Mouse (Mus musculus): ENCODE measurements around the gene Aurkb.
"Not testable (repeated sequence)": the region's sequence is repeated elsewhere in the genome, so short reads cannot be mapped to it uniquely, and the experiment has no call there.

The Aurkb gene

GRCm38 (mm10) chr11:69080855-69081222 lies 35.4 kb downstream of the Aurkb start:
- no peak for DNase-seq (ENCODE audit: low read depth, low spot score)

- DNase-seq (ENCODE audit: low read depth, low spot score), result no peak
These were observed 36.2 kb downstream of the Aurkb start for GRCm38 (mm10) chr11:69081613-69082012.

GRCm38 (mm10) chr11:69085608-69086007 lies 40.2 kb downstream of the Aurkb start:
- DNase-seq (ENCODE audit: low read depth, low spot score), result no peak

- DNase-seq (ENCODE audit: low read depth, low spot score), result peak; percentile 83
These were observed 40.9 kb downstream of the Aurkb start for GRCm38 (mm10) chr11:69086390-69086789.

GRCm38 (mm10) chr11:69087082-69087481 lies 41.6 kb downstream of the Aurkb start:
- DNase-seq (ENCODE audit: low read depth, low spot score), result no peak

- DNase-seq (ENCODE audit: low read depth, low spot score), result no peak
These were observed 42.1 kb downstream of the Aurkb start for GRCm38 (mm10) chr11:69087597-69087996.

GRCm38 (mm10) chr11:69088103-69088855 lies 42.8 kb downstream of the Aurkb start, which contains the start of gene Vamp2:
Gene Vamp2 (plus strand): TSS chr11:69088490.
- no peak for DNase-seq (ENCODE audit: low read depth, low spot score)

- DNase-seq (ENCODE audit: low read depth, low spot score), result no peak
These were observed 43.6 kb downstream of the Aurkb start for GRCm38 (mm10) chr11:69088856-69089615.

GRCm38 (mm10) chr11:69089616-69090290 lies 44.3 kb downstream of the Aurkb start:
- no peak for DNase-seq (ENCODE audit: low read depth, low spot score)

GRCm38 (mm10) chr11:69090367-69090766 lies 44.9 kb downstream of the Aurkb start:
- no peak for DNase-seq (ENCODE audit: low read depth, low spot score)

- DNase-seq (ENCODE audit: low read depth, low spot score), result no peak
These were observed 46.3 kb downstream of the Aurkb start for GRCm38 (mm10) chr11:69091566-69092385.

GRCm38 (mm10) chr11:69092386-69092751 lies 46.9 kb downstream of the Aurkb start:
- no peak for DNase-seq (ENCODE audit: low read depth, low spot score)

GRCm38 (mm10) chr11:69092871-69093270 lies 47.4 kb downstream of the Aurkb start:
- no peak for DNase-seq (ENCODE audit: low read depth, low spot score)

GRCm38 (mm10) chr11:69093856-69094255 lies 48.4 kb downstream of the Aurkb start:
- not testable (repeated sequence) for DNase-seq (ENCODE audit: low read depth, low spot score)

GRCm38 (mm10) chr11:69094697-69095429 lies 49.4 kb downstream of the Aurkb start, which contains the start of gene Per1:
Gene Per1 (plus strand): TSS chr11:69095217.
- peak; percentile 100 for DNase-seq (ENCODE audit: low read depth, low spot score)

- no peak for DNase-seq (ENCODE audit: low read depth, low spot score)
These were observed 50.2 kb downstream of the Aurkb start for GRCm38 (mm10) chr11:69095511-69096231.

- DNase-seq (ENCODE audit: low read depth, low spot score), result no peak
These were observed 51.0 kb downstream of the Aurkb start for GRCm38 (mm10) chr11:69096360-69096986.

GRCm38 (mm10) chr11:69096987-69097900 lies 51.8 kb downstream of the Aurkb start:
- peak; percentile 93 for DNase-seq (ENCODE audit: low read depth, low spot score)
